Mouse (Mus musculus): ENCODE measurements around the gene Tfr2. TPM values are rescaled to one million over a fixed set of nuclear protein-coding genes. Genes with fewer than 3 reads are reported as not detected.

Tfr2 gene
- polyA plus RNA-seq, 1 experiment from 2014 or later = 157 TPM

DNA sequence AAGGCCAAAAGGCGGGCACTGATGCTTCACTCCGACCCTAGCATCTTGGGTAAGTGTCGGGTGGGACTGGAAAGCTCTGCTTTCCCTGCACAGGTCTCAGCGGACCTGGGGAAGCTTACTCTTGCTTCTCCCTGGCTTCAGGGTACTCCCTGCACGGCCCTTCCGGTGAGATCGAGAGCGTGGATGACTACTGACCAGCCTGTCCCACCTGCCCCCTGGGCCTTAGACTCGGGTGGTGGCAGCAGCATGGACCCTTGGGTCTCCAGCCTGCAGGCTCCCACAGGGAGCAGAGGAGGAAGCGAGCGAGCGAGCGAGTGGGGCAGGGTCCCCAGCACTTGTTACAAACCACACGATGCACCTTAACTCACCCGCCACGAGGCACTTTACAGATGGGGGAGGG lies 44.1 kb upstream of the Tfr2 start:
- no peak overlapping the region for H3K9ac ChIP-seq (replicated peaks)
- DNase-seq (no peak), ATAC-seq (no peak)
- WGBS (ENCODE audit: insufficient replicate concordance) = 79% methylated on average over 16 of the region's 16 CpGs
- H3K27me3 ChIP-seq (ENCODE audit: insufficient read depth, low read length) = no peaks in the 10 kb centered on the region
- H3K9me3 ChIP-seq (ENCODE audit: low read length) = no peaks in the 10 kb centered on the region
- no peak overlapping the region for H3K4me2 ChIP-seq (ENCODE audit: low read depth, low read length)
- TF ChIP-seq EP300 (IDR thresholded peaks at IDR 0.05; ENCODE audit: low read depth) (no peak), CTCF (IDR thresholded peaks at IDR 0.05; ENCODE audit: low read depth) (no peak)
- H3K4me1 ChIP-seq (ENCODE audit: insufficient read depth) = peaks cover 10% of the 10 kb centered on the region
- H3K36me3 ChIP-seq (replicated peaks; ENCODE audit: insufficient read depth, low read length) = peaks cover 97% of the 10 kb centered on the region
- no peak overlapping the region for H3K27ac ChIP-seq (ENCODE audit: low read depth)
- H3K4me3 ChIP-seq (ENCODE audit: low read depth, low read length) = no peak overlapping the region

DNA sequence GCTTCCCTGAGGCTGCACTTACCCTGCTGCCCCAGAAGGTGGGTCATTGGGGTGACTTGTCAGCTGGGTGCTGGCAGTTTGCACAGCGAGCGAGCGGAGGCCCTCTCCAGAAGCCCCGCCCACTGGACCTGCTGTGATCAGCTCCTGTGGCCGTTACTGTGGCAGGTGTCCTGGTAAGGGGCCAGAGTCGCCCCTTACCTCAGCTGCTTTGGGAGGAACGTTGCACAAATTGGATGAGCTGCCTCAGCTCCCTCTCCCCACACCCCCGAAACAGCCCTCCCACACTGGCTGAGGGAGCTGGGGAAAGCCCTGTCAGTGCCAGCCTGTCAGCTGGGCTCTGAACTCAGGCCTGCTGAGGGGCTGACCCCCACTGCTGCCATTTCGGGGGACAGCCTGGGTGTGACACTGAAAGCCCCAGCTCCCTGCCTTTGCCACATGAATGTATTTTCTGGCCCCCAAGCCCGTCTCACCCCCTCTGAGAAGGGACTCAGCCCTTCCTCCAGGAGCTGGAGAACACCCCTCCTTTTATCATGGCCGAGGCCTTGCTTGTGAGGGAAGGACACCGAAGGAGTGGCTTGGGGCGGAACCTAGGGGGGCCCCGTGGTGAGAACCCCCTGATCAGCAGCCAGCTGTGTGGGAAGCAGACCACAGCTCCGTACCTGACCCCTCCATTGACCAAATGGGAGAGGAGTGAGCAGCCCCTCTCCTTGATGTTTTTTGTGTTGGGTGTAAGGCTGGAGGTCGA lies 43.3 kb upstream of the Tfr2 start:
- peak; percentile 56 for ATAC-seq
- peaks cover 89% of the 10 kb centered on the region for H3K36me3 ChIP-seq (replicated peaks; ENCODE audit: insufficient read depth, low read length)
- no peak overlapping the region for H3K4me3 ChIP-seq (ENCODE audit: low read depth, low read length)
- H3K27ac ChIP-seq (ENCODE audit: low read depth) = peak overlapping the region; percentile 12; the same call in 1 of the 2 replicates
- H3K27me3 ChIP-seq (ENCODE audit: insufficient read depth, low read length) = no peaks in the 10 kb centered on the region
- H3K4me1 ChIP-seq (ENCODE audit: insufficient read depth) = peaks cover 16% of the 10 kb centered on the region
- peak; percentile 76 for DNase-seq
- no peak overlapping the region for H3K9ac ChIP-seq (replicated peaks)
- TF ChIP-seq EP300 (IDR thresholded peaks at IDR 0.05; ENCODE audit: low read depth) = no peak
- peak; percentile 34 for TF ChIP-seq CTCF (IDR thresholded peaks at IDR 0.05; ENCODE audit: low read depth)
- no peaks in the 10 kb centered on the region for H3K9me3 ChIP-seq (ENCODE audit: low read length)
- 44% methylated on average over 16 of the region's 16 CpGs for WGBS (ENCODE audit: insufficient replicate concordance)
- no peak overlapping the region for H3K4me2 ChIP-seq (ENCODE audit: low read depth, low read length)

DNA sequence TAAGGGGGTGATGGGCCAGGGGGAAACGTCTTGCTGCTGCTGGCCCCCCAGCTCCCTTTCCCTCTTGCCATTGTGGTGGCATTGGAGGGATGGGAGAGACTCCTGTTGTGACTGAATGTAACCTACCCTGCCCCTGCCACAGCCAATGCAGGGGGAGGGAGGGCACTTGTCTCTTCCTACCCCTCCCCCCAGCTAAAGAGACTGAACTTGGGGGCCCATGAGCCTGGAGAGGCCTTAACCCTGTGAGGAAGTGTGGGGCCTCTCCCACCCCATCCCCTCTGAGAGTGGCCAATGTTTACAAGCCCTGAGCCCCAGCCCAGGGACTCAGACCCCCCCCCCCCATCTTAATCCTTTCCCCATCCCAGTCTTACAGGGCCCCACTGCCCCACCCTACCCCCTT lies 42.2 kb upstream of the Tfr2 start:
- Histone ChIP-seq H3K27me3 (ENCODE audit: insufficient read depth, low read length) (no peaks in the 10 kb centered on the region), H3K9me3 (ENCODE audit: low read length) (no peaks in the 10 kb centered on the region), H3K36me3 (replicated peaks; ENCODE audit: insufficient read depth, low read length) (peaks cover 78% of the 10 kb centered on the region), H3K27ac (ENCODE audit: low read depth) (no peak overlapping the region), H3K4me1 (ENCODE audit: insufficient read depth) (peaks cover 16% of the 10 kb centered on the region), H3K9ac (replicated peaks) (no peak overlapping the region), H3K4me2 (ENCODE audit: low read depth, low read length) (no peak overlapping the region), H3K4me3 (ENCODE audit: low read depth, low read length) (no peak overlapping the region)
- WGBS (ENCODE audit: insufficient replicate concordance) = 57% methylated on average over 1 of the region's 1 CpGs
- TF ChIP-seq EP300 (IDR thresholded peaks at IDR 0.05; ENCODE audit: low read depth) = no peak
- TF ChIP-seq CTCF (IDR thresholded peaks at IDR 0.05; ENCODE audit: low read depth) = no peak
- ATAC-seq (no peak), DNase-seq (no peak)

DNA sequence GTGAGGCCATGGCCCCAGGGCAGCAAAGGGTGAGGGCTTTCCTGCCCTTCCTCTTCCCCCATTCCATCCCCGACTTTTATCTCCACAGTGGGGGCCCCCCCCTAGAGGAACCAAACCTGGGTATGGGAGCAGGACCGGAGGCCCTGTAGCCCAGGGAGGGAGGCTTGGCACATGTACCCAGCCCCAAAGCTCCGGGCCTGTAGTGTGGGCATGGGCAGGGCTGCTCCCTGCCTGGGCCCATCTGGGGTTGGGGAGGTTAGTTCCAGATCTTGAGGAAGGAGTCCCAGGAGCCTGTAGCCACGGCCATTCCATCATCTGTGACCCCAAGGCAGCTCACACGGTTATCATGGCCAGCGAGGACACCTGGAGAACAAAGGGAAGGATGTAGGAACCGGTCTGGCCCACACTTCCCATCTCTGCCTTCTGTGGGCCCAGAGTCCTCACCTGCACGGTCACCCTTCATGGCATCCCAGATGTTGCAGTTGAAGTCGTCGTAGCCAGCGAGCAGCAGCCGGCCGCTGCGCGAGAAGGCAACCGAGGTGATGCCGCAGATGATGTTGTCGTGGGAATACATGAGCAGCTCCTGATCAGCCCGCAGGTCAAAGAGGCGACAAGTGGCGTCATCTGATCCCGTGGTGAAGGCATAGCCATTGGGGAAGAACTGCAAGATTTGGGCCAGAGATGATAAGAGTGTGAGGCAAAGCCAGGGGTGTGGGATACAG lies 41.2 kb upstream of the Tfr2 start:
- TF ChIP-seq EP300 (IDR thresholded peaks at IDR 0.05; ENCODE audit: low read depth) (no peak), CTCF (IDR thresholded peaks at IDR 0.05; ENCODE audit: low read depth) (no peak)
- peaks cover 16% of the 10 kb centered on the region for H3K4me1 ChIP-seq (ENCODE audit: insufficient read depth)
- no peak overlapping the region for H3K9ac ChIP-seq (replicated peaks)
- no peaks in the 10 kb centered on the region for H3K27me3 ChIP-seq (ENCODE audit: insufficient read depth, low read length)
- no peak overlapping the region for H3K27ac ChIP-seq (ENCODE audit: low read depth)
- no peaks in the 10 kb centered on the region for H3K9me3 ChIP-seq (ENCODE audit: low read length)
- ATAC-seq = no peak
- H3K4me3 ChIP-seq (ENCODE audit: low read depth, low read length) = no peak overlapping the region
- no peak overlapping the region for H3K4me2 ChIP-seq (ENCODE audit: low read depth, low read length)
- peaks cover 69% of the 10 kb centered on the region for H3K36me3 ChIP-seq (replicated peaks; ENCODE audit: insufficient read depth, low read length)
- 79% methylated on average over 22 of the region's 22 CpGs for WGBS (ENCODE audit: insufficient replicate concordance)
- DNase-seq = no peak

DNA sequence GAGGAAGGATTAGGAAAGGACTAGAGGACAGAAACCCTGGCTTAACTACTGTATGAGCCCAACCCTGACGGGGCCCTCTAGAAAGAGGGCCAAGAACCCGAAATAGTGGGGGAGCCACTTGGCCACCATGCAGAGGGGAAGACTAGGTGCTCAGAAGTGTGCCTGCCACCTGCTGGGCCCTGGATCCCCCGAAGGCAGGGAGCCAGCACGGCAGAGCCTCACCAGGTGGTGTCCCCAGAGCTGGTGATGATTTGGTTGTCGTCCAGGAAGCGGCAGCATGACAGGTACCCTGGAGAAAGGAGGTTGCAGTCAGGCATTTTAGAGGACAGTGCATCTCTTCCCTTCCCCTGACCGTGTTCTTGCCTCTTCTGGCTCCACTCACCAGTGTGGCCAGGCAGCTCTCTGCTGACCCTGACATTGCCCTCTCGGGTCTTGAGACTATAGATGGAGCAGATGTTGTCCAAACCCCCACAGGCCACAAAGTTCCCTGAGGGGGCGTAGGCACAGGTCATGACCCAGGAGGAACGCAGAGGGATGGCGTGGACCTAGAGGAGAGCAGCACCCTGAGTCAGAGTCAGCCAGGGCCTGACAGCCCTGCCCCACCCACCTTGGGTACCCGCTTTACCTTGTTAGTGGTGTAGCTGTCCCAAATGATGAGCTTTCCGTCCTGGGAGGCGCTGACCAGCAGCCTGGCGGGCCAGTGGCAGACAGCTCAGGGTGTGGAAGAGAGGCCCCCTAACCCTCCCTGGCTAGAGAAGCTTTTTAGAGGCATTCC lies 40.2 kb upstream of the Tfr2 start:
- peaks cover 59% of the 10 kb centered on the region for H3K36me3 ChIP-seq (replicated peaks; ENCODE audit: insufficient read depth, low read length)
- no peak overlapping the region for H3K9ac ChIP-seq (replicated peaks)
- ATAC-seq = no peak
- DNase-seq = no peak
- no peak overlapping the region for H3K4me2 ChIP-seq (ENCODE audit: low read depth, low read length)
- H3K27me3 ChIP-seq (ENCODE audit: insufficient read depth, low read length) = no peaks in the 10 kb centered on the region
- 78% methylated on average over 15 of the region's 15 CpGs for WGBS (ENCODE audit: insufficient replicate concordance)
- no peak overlapping the region for H3K4me3 ChIP-seq (ENCODE audit: low read depth, low read length)
- peaks cover 16% of the 10 kb centered on the region for H3K4me1 ChIP-seq (ENCODE audit: insufficient read depth)
- H3K9me3 ChIP-seq (ENCODE audit: low read length) = no peaks in the 10 kb centered on the region
- TF ChIP-seq CTCF (IDR thresholded peaks at IDR 0.05; ENCODE audit: low read depth) (no peak), EP300 (IDR thresholded peaks at IDR 0.05; ENCODE audit: low read depth) (no peak)
- H3K27ac ChIP-seq (ENCODE audit: low read depth) = no peak overlapping the region

DNA sequence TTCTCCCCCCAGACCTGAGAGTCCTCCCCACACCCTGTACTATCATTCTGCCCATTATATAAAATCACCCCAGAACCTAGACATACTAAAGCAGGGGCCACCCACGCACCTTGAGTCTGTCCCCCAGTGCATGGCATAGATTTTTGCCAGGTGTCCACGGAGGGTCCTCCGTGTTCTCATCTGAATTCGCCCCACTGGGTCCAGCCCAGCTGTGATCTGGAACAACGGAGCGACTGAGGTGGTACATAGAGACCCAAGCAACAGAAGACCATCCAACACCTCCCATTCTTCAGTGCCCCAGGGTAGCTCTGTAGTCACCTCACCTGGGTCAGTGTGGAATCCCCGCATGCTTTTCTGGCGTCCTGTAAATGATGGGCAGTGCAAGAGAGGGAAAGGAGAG lies 39.6 kb upstream of the Tfr2 start:
- ATAC-seq (no peak), DNase-seq (no peak)
- Histone ChIP-seq H3K4me1 (ENCODE audit: insufficient read depth) (peaks cover 16% of the 10 kb centered on the region), H3K9me3 (ENCODE audit: low read length) (no peaks in the 10 kb centered on the region), H3K36me3 (replicated peaks; ENCODE audit: insufficient read depth, low read length) (peaks cover 53% of the 10 kb centered on the region), H3K4me3 (ENCODE audit: low read depth, low read length) (peak overlapping the region; percentile 96; the same call in 1 of the 2 replicates), H3K27me3 (ENCODE audit: insufficient read depth, low read length) (no peaks in the 10 kb centered on the region), H3K9ac (replicated peaks) (no peak overlapping the region), H3K27ac (ENCODE audit: low read depth) (no peak overlapping the region), H3K4me2 (ENCODE audit: low read depth, low read length) (peak overlapping the region; percentile 90)
- 85% methylated on average over 8 of the region's 8 CpGs for WGBS (ENCODE audit: insufficient replicate concordance)
- TF ChIP-seq EP300 (IDR thresholded peaks at IDR 0.05; ENCODE audit: low read depth) = no peak
- TF ChIP-seq CTCF (IDR thresholded peaks at IDR 0.05; ENCODE audit: low read depth) = no peak
